Mouse (Mus musculus) heart, postnatal 14 days (tissue): ENCODE results near the gene Fam169b. TPM values are rescaled to one million over a fixed set of nuclear protein-coding genes. Genes with fewer than 3 reads are reported as not detected.
"Not testable (repeated sequence)": the region's sequence is repeated elsewhere in the genome, so short reads cannot be mapped to it uniquely, and the experiment has no call there.

Experiments used
- DNase-seq, 2 experiments: peaks; one replicate each; pipeline ENCODE4 v3.0.0; 2021 to 2022
- intact Hi-C: fragments of 180-260 bp; cut with DNase I; formaldehyde crosslinking; loops from one replicate; pipeline ENCODE4 v1.15.1; 2025
- total RNA-seq, 2 experiments: library from RNA; stranded (reverse); gene quantifications; 2 replicates each; pipeline ENCODE4 v1.2.3; 2021

The Fam169b gene
- total RNA-seq, 2 experiments from 2014 or later = 0.38 to 1.2 TPM

DNA sequence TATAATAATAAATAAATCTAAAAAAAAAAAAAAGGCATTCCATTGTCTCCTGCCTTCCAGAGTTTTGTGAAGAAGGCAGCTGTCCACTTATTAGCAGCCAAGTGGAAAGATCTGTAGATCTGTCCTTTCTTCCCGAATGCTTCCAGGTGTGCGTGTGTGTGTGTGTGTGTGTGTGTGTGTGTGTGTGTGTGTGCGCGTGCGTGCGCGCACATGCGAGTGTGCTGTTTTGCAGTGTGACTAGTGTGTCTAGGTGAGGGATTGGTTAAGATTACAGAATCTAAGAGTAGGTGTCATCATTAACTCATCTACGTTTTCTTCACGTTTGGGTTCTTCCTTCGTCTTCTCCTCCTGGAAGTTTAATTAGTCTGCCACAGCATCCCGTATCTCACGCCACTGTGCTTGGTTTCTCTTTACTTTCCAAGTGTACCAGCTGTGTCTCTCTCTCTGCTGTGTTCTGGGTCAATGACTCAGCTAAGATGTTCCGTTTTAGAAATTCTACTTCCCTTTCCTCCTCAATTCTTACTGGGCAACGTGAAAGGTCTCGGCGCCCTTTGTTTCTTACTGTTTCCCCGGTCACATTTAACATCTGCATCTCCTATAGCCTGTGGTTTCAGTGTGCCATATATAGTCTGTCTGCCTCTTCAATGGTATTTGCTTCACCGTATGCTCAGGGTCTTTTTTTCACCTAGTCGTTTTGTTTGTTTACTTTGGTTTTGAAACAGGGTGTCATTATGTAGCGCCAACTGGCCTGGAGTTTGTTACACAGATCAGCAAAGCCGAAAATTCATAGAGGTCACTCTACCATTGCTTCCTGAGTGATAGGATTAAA, 8.9 kb downstream of the Fam169b start:
- intact Hi-C loops = no loop called here
- no peak for DNase-seq

DNA sequence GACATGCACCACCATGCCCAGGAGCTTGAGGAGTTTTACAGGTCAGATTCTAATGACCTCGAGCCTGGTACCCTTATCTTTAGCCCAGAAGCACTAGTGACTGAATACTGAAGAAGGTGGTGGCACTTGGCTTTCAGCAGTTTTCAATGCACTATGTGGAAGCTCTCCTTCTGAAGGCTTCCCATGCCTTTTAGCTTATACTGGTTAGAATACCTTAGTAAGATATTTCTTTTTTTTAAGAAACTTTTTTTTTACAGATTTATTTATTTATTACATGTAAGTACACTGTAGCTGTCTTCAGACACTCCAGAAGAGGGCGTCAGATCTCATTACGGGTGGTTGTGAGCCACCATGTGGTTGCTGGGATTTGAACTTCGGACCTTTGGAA, 9.5 kb downstream of the Fam169b start:
- intact Hi-C loops, DNase-seq: not testable (repeated sequence)

DNA sequence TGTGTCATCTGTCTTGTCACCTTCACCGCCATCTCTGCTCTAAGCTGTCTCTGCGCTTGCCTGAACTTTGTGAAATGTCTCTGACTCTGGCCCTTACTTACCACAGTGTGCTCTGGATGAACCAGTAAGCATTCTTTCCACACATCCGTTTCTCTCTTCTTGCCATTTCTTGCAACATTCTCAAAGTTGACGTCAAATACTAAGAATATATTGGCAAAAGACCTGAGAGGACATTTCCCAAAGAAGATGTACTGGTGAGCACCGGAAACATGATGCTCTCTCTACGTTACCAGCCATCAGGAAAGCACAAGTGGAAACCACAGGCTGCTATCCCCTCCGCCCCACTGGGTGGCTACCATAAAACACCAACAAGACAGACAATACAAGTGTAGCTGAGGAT, 10.1 kb downstream of the Fam169b start:
- DNase-seq = no peak
- intact Hi-C loops = no loop called here

- no peak for DNase-seq
- intact Hi-C loops = no loop called here
Measured at GRCm38 (mm10) chr7:68285851-68286298, 12.2 kb downstream of the Fam169b start.

GRCm38 (mm10) chr7:68286526-68287481, 13.2 kb downstream of the Fam169b start:
- intact Hi-C loops = no loop called here

DNA sequence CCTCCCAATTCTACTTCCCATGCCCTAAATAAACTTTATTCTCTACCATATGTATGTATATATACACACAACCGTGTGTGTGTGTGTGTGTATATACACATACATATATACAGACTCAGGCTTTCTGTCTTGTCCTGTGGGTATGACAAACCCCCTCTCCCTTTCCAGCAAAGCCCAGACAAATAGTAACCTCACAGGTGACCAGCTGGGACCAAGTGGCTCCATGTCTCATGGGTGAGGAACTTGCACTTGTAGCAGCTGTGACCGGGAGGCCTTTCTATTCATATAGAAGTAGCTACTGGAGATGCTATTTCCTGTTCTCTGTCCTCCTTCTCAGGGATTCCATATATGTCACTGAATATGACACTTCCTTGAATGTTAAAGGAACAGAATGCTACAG, 13.9 kb downstream of the Fam169b start:
- intact Hi-C loops = no loop called here
- DNase-seq = no peak

More at GRCm38 (mm10) chr7:68286526-68287481, 13.2 kb downstream of the Fam169b start:
- no peak for DNase-seq

GRCm38 (mm10) chr7:68288000-68288399, 14.4 kb downstream of the Fam169b start:
- intact Hi-C loops, DNase-seq: not testable (repeated sequence)

GRCm38 (mm10) chr7:68289081-68289480, 15.4 kb downstream of the Fam169b start:
- intact Hi-C loops = no loop called here
- DNase-seq = no peak

GRCm38 (mm10) chr7:68291603-68292002, 18.0 kb downstream of the Fam169b start:
- intact Hi-C loops = no loop called here
- DNase-seq = no peak

DNA sequence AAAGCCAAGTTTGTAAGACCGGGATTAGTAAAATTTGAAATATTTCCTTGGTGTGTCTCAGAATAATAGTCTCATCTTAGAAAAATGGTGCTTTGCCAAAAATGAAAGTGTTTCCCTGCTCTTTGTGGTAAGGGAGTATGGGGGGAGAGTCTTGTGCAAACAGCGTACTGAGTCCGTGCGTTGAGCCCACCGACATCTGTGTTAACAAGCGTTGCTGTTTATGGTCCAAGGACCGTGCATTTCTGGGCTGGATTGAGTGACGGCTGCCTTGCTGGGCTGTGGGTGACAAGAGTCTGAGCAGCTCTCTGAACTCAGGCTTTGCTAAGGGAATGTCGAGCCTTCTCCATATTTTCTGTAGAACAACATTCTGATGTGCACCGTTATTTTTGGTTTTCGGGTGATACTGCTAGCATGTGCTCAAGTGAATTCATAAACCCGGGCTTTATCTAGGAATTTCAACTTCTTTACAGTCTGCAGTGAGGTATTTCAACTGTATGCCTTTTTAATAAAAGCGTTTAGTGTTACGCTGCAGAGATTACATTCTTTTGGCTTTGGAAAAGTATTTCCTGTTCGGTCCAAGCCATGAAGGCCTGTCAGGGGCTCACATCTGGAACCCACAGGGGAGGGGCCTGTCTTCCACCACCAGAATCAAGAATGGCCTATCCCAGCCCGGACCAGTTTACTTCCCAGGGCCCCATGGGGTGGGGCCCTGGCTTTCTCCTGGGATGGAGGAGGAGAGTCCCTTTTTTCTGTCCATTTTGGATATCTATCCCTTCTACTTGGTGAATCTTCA, 20.6 kb downstream of the Fam169b start:
- no peak for DNase-seq
- intact Hi-C loops = no loop called here

- intact Hi-C loops = no loop called here
Measured at GRCm38 (mm10) chr7:68296487-68296886, 22.8 kb downstream of the Fam169b start.

DNA sequence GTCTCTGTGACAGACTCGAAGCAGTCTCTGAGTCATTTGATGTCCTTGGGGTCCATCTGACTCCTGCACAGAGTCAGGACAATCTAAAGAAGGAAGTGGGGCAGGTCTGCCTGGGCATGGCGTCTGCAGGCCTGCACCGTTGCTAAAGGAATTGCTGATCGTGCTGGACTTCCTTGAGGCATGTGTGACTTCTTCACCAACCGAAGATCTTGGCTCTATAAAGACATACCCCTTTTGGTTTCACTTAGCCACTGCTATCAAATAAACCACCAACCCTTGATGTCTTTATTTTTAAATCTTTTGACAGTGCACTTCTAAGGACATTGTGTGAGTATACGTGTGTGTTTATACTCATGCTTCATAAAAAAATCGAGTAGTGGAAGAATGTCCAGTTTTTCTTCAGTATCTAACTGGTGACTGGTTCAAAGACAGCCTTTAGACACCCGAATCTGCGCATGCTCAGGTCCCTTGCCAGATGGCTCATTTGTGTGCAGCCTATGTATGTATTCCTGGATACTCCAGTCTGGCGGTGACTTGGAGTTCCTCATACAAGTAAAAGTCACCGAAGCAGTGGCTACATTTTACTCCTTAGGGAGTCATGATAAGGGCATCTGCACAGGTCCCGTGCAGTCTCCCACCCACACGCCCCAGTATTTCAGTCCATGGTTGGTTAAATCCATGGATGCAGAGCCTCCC, 24.9 kb downstream of the Fam169b start:
- intact Hi-C loops = no loop called here
- DNase-seq = no peak

More at GRCm38 (mm10) chr7:68296487-68296886, 22.8 kb downstream of the Fam169b start:
- no peak for DNase-seq

GRCm38 (mm10) chr7:68301160-68301559, 27.5 kb downstream of the Fam169b start:
- intact Hi-C loops = loop anchor here (5.0 kb wide), 4 partner anchors 39 to 499 kb away; partner anchors contain the start of gene Pgpep1l
- DNase-seq = no peak

DNA sequence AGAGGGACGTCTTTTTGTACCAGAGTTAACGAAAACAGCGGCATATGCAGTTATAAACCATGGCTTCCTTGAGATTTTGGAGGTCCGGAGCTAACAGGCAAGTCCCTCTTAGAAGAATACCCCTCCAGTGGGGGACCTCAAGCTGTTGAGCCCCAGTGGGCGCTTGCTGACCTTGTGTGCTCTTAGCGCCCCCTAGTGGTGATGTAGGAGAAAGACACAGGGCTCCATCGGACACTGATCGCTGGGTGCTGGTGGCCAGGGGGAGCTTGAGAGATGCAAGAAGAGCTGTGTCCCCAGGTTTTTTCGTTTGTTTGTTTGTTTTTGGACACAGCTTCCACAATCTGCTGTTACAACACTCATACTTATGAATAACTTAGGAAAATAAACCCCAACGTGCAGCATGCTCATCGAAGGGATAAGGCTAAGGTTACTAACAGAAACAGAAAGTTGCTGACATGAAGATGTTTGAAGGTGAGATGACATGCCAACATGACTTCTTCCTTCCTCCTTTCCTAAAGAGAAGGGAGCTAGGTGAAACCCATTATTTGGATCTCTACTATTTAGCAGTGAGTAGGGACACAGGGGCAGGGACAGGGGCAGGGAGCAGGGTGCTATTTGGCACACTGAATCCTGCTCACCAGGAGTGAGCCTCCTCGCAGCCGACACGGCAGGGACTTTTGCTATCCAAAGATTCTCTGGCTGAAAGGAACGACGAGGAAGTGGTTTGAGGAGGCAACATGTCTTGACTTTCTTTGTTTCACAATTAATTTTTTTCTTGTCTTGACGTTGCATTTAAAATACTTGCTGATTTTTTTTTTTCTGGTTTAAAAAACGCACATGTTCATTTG, 29.2 kb downstream of the Fam169b start:
- peak; percentile 76 to 81 for DNase-seq
- intact Hi-C loops = loop anchor here (2.0 to 5.0 kb wide), 5 partner anchors 41 to 501 kb away; partner anchors contain the start of gene Pgpep1l

- DNase-seq = no peak
- intact Hi-C loops = loop anchor here (2.0 to 5.0 kb wide), 5 partner anchors 41 to 501 kb away; partner anchors contain the start of gene Pgpep1l
Measured at GRCm38 (mm10) chr7:68303685-68304084, 30.0 kb downstream of the Fam169b start.

- no peak for DNase-seq
- intact Hi-C loops = no loop called here
Measured at GRCm38 (mm10) chr7:68305781-68306575, 32.3 kb downstream of the Fam169b start.

GRCm38 (mm10) chr7:68306756-68307155, 33.1 kb downstream of the Fam169b start:
- intact Hi-C loops = no loop called here
- DNase-seq = no peak

DNA sequence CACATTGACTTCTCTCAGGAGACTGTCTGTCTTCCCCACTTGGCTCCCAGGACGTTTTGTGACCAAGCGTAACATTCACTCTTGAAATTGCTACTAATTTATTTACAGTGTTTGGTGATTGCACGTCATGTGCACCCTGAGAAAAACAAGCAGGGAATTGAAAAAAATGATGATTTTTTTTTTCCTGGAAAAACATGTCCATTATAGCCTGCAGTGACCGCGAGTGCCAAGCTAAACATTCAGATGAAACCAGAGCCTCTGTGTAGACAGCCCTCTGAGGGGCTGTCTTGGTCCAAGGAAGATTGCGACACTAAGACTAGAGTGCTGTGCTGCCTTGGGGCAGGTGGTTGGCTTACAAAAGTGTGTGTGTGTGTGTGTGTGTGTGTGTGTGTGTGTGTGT, 37.8 kb downstream of the Fam169b start:
- intact Hi-C loops = no loop called here

More for the DNA sequence above, 37.8 kb downstream of the Fam169b start:
- peak in 1 of 2 experiments; percentile 39 for DNase-seq
